Mouse (Mus musculus) C2C12 (cell line): ENCODE results near the gene Skap1.
A peak's percentile ranks its signal among the peaks of the same experiment; 100 is the strongest.

Experiments
- CEBPB ChIP-seq: IDR thresholded peaks from one replicate; pipeline ENCODE4 v1.6.1; 2011; ENCODE audit warnings: low read depth, mild to moderate bottlenecking, control low read depth, moderate library complexity
- CTCF ChIP-seq: IDR thresholded peaks from one replicate; pipeline ENCODE4 v1.5.1; 2011; ENCODE audit not compliant: control insufficient read depth, insufficient read depth, insufficient read length
- MYOG ChIP-seq: IDR thresholded peaks from one replicate; pipeline ENCODE4 v1.6.1; 2011; ENCODE audit not compliant: control insufficient read depth, insufficient read length; ENCODE audit errors: extremely low read depth
- USF1 ChIP-seq: IDR thresholded peaks from one replicate; pipeline ENCODE4 v1.6.1; 2011; ENCODE audit warnings: low read depth, mild to moderate bottlenecking, control low read depth, moderate library complexity

DNA sequence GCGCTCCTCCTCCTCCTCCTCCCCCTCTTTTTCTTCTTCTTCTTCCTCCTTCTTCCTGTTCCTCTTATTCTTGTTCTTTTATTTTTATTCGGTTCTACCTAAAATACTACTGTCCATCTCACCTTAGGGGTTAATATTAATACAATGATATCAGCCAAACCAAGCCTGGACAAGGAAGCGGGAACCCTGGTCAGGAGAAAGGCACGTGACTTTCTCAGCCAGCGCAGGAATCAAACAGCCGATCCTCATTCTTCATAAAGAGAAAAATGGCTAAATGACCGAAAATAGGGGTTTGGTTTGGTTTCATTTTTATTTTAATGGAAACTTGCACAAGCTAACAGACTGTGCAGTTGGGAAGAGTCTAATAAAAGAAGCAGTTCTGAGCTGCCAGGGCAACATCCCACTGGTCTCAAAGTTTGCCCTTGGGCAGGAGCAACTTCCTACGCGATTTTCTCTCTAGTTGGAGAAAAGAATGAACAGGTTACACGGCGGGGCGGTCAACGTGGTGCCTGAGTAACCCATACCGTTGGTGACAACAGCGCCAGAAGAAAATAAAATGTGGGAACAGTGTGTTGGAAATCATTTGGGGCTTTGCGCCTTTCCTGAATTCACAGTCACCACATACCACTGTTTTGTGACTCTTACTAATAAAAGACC lies 154.5 kb downstream of the Skap1 start:
- TF ChIP-seq CTCF = no peak
- TF ChIP-seq CEBPB = no peak
- no peak for TF ChIP-seq MYOG
- peak; percentile 16 for TF ChIP-seq USF1
